Mouse (Mus musculus) heart, postnatal 36 days (tissue): ENCODE data around the gene Faf2. TPM values are rescaled to one million over a fixed set of nuclear protein-coding genes. Genes with fewer than 3 reads are reported as not detected.
"Not testable (repeated sequence)": the region's sequence is repeated elsewhere in the genome, so short reads cannot be mapped to it uniquely, and the experiment has no call there.

Source experiments
- DNase-seq, 2 experiments: peaks; one replicate each; pipeline ENCODE4 v3.0.0; 2021 to 2022
- intact Hi-C: fragments of 180-260 bp; cut with DNase I; formaldehyde crosslinking; loops from one replicate; pipeline ENCODE4 v1.15.1; 2025
- total RNA-seq, 2 experiments: library from RNA; stranded (reverse); gene quantifications; 2 replicates each; pipeline ENCODE4 v1.2.3; 2021

The Faf2 gene
- total RNA-seq, 2 experiments from 2014 or later: 21.3 to 23.0 TPM

GRCm38 (mm10) chr13:54604221-54604620, 17.4 kb upstream of the Faf2 start:
- DNase-seq: no peak
- intact Hi-C loops: no loop called here

GRCm38 (mm10) chr13:54605426-54605825, 16.2 kb upstream of the Faf2 start:
- DNase-seq: no peak

GRCm38 (mm10) chr13:54607204-54607603, 14.4 kb upstream of the Faf2 start:
- intact Hi-C loops: no loop called here
- no peak for DNase-seq

More at GRCm38 (mm10) chr13:54605426-54605825, 16.2 kb upstream of the Faf2 start:
- intact Hi-C loops: no loop called here

- DNase-seq: no peak
- intact Hi-C loops: no loop called here
These were observed 13.6 kb upstream of the Faf2 start for GRCm38 (mm10) chr13:54608002-54608401.

- intact Hi-C loops: no loop called here
- DNase-seq: peak; percentile 32 to 36
These were observed 12.9 kb upstream of the Faf2 start for GRCm38 (mm10) chr13:54608666-54609065.

GRCm38 (mm10) chr13:54609301-54609700, 12.3 kb upstream of the Faf2 start:
- intact Hi-C loops: no loop called here
- no peak for DNase-seq

- intact Hi-C loops: loop anchor here (2.0 kb wide), 2 partner anchors 20 to 36 kb away; partner anchors contain the start of genes Arl10, Higd2a and Nop16
- no peak for DNase-seq
These were observed 11.0 kb upstream of the Faf2 start for GRCm38 (mm10) chr13:54610613-54610971.

- peak; percentile 94 for DNase-seq
- intact Hi-C loops: loop anchor here (2.0 kb wide), 2 partner anchors 20 to 36 kb away; partner anchors contain the start of genes Arl10, Higd2a and Nop16
These were observed 10.4 kb upstream of the Faf2 start, which contains the start of gene Cltb for GRCm38 (mm10) chr13:54610972-54611754. TSS of gene Cltb (minus strand) at chr13:54611344.

- DNase-seq, intact Hi-C loops: not testable (repeated sequence)
These were observed 8.4 kb upstream of the Faf2 start for GRCm38 (mm10) chr13:54613141-54613540.

- intact Hi-C loops: no loop called here
- DNase-seq: no peak
These were observed 5.3 kb upstream of the Faf2 start for GRCm38 (mm10) chr13:54616307-54616706.

- intact Hi-C loops: no loop called here
- DNase-seq: no peak
These were observed 4.6 kb upstream of the Faf2 start for GRCm38 (mm10) chr13:54616998-54617397.

- no peak for DNase-seq
- intact Hi-C loops: loop anchor here (1.0 to 5.0 kb wide), 7 partner anchors 32 to 375 kb away; partner anchors contain the start of genes 4833439L19Rik, Arl10, Higd2a and Nop16
These were observed 457 bp downstream of the Faf2 start for GRCm38 (mm10) chr13:54621960-54622521.

GRCm38 (mm10) chr13:54629128-54629527, 7.5 kb downstream of the Faf2 start:
- intact Hi-C loops: no loop called here
- DNase-seq: no peak

GRCm38 (mm10) chr13:54632731-54633277, 11.2 kb downstream of the Faf2 start:
- no peak for DNase-seq
- intact Hi-C loops: no loop called here

GRCm38 (mm10) chr13:54635011-54635410, 13.4 kb downstream of the Faf2 start:
- intact Hi-C loops: no loop called here

GRCm38 (mm10) chr13:54650461-54650860, 28.9 kb downstream of the Faf2 start:
- DNase-seq: no peak
- intact Hi-C loops: no loop called here

More at GRCm38 (mm10) chr13:54635011-54635410, 13.4 kb downstream of the Faf2 start:
- no peak for DNase-seq

GRCm38 (mm10) chr13:54660877-54661276, 39.3 kb downstream of the Faf2 start:
- intact Hi-C loops: no loop called here
- no peak for DNase-seq

GRCm38 (mm10) chr13:54661358-54661757, 39.8 kb downstream of the Faf2 start:
- DNase-seq: no peak
- intact Hi-C loops: no loop called here

GRCm38 (mm10) chr13:54663999-54664398, 42.4 kb downstream of the Faf2 start:
- no peak for DNase-seq
- intact Hi-C loops: no loop called here

GRCm38 (mm10) chr13:54664509-54664908, 42.9 kb downstream of the Faf2 start:
- DNase-seq: no peak
- intact Hi-C loops: no loop called here

- no peak for DNase-seq
- intact Hi-C loops: no loop called here
These were observed 43.5 kb downstream of the Faf2 start for GRCm38 (mm10) chr13:54665062-54665461.

- DNase-seq: no peak
- intact Hi-C loops: no loop called here
These were observed 48.9 kb downstream of the Faf2 start for GRCm38 (mm10) chr13:54670491-54670890.
